Mouse (Mus musculus): ENCODE results near the gene Gm20815. TPM values are rescaled to one million over a fixed set of nuclear protein-coding genes. Genes with fewer than 3 reads are reported as not detected.
"Not testable (repeated sequence)": the region's sequence is repeated elsewhere in the genome, so short reads cannot be mapped to it uniquely, and the experiment has no call there.

Gm20815 gene
- not detected in 2 replicates for polyA plus RNA-seq (2015; fragmentation: Nextera tagmentation; extraction: Ambion mirVana)

DNA sequence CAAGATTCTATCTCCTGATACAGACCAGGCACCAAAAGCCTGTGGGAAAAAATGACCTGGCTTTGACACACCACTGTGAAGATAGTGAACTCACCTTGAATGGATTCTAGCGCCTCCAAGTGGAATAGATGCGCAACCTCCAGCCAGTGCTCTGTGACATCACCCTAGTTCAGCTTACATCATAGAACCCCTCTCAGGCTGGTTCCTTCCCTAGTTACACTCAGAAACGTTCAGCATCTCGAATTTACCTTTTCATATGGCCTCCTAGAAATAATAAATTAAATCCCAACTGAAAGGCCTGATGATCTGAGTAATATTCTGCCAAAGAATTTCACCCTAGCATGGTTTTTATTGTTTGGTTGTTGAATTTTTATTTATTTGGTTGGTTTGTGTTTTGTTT lies at the start of gene Gm20815:
TSS of gene Gm20815 (minus strand) at position 101 of the 400 bp plus-strand sequence.
- not testable (repeated sequence) for H3K9me3 ChIP-seq (replicated peaks); H3K27ac ChIP-seq (replicated peaks); ATAC-seq (ENCODE audit: insufficient number of reproducible peaks, low FRiP score, low TSS enrichment, low read depth); H3K4me3 ChIP-seq (replicated peaks); H3K4me1 ChIP-seq; H3K9ac ChIP-seq; H3K36me3 ChIP-seq; H3K4me2 ChIP-seq (replicated peaks); H3K27me3 ChIP-seq
- no CpG with 5 or more reads among the region's 4 CpGs for WGBS

Measured in embryonic facial prominence, embryonic 15.5 days (tissue).